Mouse (Mus musculus) ovary, postnatal 36 days (tissue): Measurements from ENCODE around the gene Cog4.
"Not testable (repeated sequence)": the region's sequence is repeated elsewhere in the genome, so short reads cannot be mapped to it uniquely, and the experiment has no call there.

Experiments used
- DNase-seq: peaks from one replicate; pipeline ENCODE4 v3.0.0; 2022; ENCODE audit warnings: low spot score, mixed read lengths

Gene Cog4

DNA sequence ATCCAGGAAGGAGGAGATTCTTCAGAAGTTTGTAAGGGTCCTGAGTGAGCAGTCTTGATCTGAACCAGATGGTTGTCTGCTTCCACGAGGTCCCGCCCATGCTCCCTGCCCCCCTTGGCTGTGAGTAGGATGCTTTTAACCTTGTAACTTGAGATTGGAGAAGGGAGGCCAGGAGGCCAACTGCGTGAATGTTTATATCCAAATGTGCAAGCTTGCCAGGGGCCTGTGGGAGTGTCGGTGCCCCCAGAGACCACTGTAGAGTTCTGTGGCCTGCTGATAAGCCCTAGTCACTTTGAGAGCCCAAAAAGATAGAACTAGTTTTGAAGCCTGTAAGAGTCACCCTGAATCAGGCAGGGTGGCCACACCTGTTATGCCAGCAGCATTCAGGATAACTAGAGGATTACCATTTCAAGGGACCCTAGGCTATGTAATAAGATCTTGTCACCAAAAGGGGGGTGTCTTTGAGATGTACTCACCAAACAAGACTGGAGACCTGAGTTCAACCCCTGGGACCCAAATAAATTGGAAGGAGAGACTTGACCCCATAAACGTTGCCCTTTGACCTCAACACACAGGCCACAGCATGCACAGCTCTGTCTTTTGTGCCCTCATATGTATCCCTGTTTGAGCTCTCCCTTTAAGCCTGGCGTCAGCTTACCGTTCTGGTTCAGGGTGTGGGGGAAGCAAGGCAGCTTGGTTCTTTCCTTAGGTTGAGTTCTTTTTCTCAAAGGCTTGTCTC is 75.3 kb downstream of the Cog4 start:
- peak; percentile 61 for DNase-seq

- no peak for DNase-seq
Observed at GRCm38 (mm10) chr8:110925691-110926140, 79.3 kb downstream of the Cog4 start.

DNA sequence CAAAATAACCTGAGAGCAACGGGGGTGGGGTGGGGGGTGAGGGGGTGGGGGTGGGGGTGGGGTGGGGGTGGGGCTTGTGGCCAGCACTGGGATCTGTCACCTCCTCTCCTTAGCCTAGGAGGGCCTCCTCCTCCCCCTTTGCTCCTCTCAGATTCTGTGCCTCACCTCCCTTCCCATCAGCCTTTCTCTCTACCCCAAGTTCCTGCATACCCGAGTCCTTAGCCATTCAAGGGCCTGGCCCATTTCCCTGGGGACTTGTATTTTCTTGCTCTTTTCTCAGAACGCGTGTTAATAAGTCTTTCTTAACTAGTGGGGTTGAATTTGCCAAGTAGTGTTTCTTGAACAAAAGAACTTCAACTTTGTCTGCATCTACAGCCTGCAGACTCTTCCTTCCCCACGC is 80.3 kb downstream of the Cog4 start:
- no peak for DNase-seq

- no peak for DNase-seq
Observed at GRCm38 (mm10) chr8:110928435-110928834, 82.0 kb downstream of the Cog4 start.

DNA sequence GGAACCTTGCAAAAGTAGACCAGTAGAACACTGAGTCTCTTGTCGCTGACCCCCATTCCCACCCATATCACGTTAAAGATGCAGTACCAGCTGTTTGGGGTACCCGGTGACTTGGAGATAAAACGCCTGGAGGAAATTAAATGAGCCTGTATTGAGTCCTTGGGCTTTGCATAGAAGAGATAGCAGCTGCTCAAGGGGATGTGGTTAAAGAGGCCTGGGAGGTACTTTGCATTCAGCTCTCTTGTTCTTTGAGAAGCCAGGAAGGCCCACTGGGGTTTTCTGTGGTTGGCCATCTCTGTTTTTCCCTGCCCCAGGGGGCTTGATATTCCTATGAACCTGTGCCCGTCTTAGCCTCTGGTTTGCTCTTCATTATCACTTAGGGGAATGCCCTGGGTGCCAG is 82.7 kb downstream of the Cog4 start:
- no peak for DNase-seq

- DNase-seq, result not testable (repeated sequence)
Observed at GRCm38 (mm10) chr8:110929672-110930071, 83.3 kb downstream of the Cog4 start.

GRCm38 (mm10) chr8:110931176-110931939 is 85.0 kb downstream of the Cog4 start:
- peak; percentile 77 for DNase-seq
